8 mouse cellular contexts compared by ENCODE assay signal in the genomic region with DNA sequence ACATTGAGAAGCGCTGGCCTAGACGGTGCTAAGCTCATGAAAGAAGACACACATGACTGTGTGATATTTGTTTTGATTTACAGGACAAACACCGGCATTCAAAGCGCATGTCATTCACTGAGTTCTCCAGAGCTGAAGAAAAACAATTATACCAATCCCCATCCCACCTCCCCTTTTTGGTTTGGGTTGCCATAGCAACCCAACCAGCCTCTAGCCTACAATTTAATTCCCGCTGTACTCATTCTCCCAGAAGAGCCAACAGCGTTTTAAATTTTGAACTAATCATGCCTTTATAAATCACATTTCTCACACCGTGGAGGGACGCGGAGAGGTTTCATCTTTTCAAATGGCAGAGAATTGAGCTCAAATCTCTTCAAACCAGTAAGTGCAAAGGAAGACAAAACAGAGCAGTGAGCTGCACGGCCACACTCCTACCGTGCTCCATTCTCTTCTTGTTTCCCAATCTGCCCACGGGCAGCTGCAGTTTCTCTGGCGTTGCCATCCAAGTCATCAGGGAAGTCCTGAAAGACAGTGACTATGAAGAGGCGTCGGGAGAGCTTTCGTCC. TPM values are rescaled to one million over a fixed set of nuclear protein-coding genes. Genes with fewer than 3 reads are reported as not detected.
DNase-seq lines count a peak whose midpoint lies in the region; ATAC-seq lines count a peak whose summit lies in the region.

No protein-coding gene starts in this region.

- no peaks in the 10 kb centered on the region for H3K27me3 ChIP-seq in forebrain, embryonic 14.5 days (replicated peaks; ENCODE audit: control insufficient read depth, insufficient read depth, low read length)
- H3K27me3 ChIP-seq in neural tube, embryonic 15.5 days (replicated peaks) = no peaks in the 10 kb centered on the region
- H3K27me3 ChIP-seq in kidney, embryonic 15.5 days = no peaks in the 10 kb centered on the region

- H3K27ac ChIP-seq in forebrain, embryonic 14.5 days (ENCODE audit: low read depth, low read length) = peak overlapping the region; percentile 74
- peak overlapping the region; percentile 80 for H3K27ac ChIP-seq in neural tube, embryonic 15.5 days (replicated peaks)
- H3K27ac ChIP-seq in kidney, embryonic 15.5 days = no peak overlapping the region

- H3K9me3 ChIP-seq in forebrain, embryonic 14.5 days (replicated peaks; ENCODE audit: control insufficient read depth, low read length) = no peaks in the 10 kb centered on the region
- no peaks in the 10 kb centered on the region for H3K9me3 ChIP-seq in neural tube, embryonic 15.5 days (replicated peaks)
- H3K9me3 ChIP-seq in kidney, embryonic 15.5 days (replicated peaks) = no peaks in the 10 kb centered on the region

- H3K4me3 ChIP-seq in forebrain, embryonic 14.5 days (ENCODE audit: low read depth, low read length) = peak overlapping the region; percentile 21
- peak overlapping the region; percentile 26 for H3K4me3 ChIP-seq in neural tube, embryonic 15.5 days (replicated peaks)
- H3K4me3 ChIP-seq in kidney, embryonic 15.5 days (replicated peaks) = no peak overlapping the region

- DNase-seq in embryo, embryonic 10 days (ENCODE audit: low spot score) = peak; percentile 7
- DNase-seq in forebrain, embryonic 14.5 days (ENCODE audit: low spot score) = peak; percentile 91
- DNase-seq in layer of hippocampus, postnatal 10 days (ENCODE audit: low spot score in 2 of 2) = peak; percentile 28 to 39
- DNase-seq in lung, postnatal 14 days = no peak
- no peak for DNase-seq in spleen, postnatal 4 days (ENCODE audit: low spot score in 2 of 2)
- no peak for DNase-seq in kidney, postnatal 4 days

- peak overlapping the region; percentile 50 for H3K4me2 ChIP-seq in forebrain, embryonic 14.5 days (ENCODE audit: low read length)
- H3K4me2 ChIP-seq in neural tube, embryonic 15.5 days = peak overlapping the region; percentile 53
- H3K4me2 ChIP-seq in kidney, embryonic 15.5 days = no peak overlapping the region

- peak; percentile 85 for ATAC-seq in forebrain, embryonic 14.5 days
- peak; percentile 77 for ATAC-seq in neural tube, embryonic 15.5 days (ENCODE audit: low FRiP score)
- ATAC-seq in kidney, embryonic 15.5 days (replicated peaks; ENCODE audit: low FRiP score) = no peak

- peaks cover 12% of the 10 kb centered on the region for H3K4me1 ChIP-seq in forebrain, embryonic 14.5 days (ENCODE audit: control insufficient read depth, insufficient read depth, low read length)
- H3K4me1 ChIP-seq in neural tube, embryonic 15.5 days = peaks cover 12% of the 10 kb centered on the region
- no peaks in the 10 kb centered on the region for H3K4me1 ChIP-seq in kidney, embryonic 15.5 days

- no peaks in the 10 kb centered on the region for H3K36me3 ChIP-seq in forebrain, embryonic 14.5 days (ENCODE audit: control insufficient read depth, insufficient read depth, low read length)
- H3K36me3 ChIP-seq in neural tube, embryonic 15.5 days = no peaks in the 10 kb centered on the region
- no peaks in the 10 kb centered on the region for H3K36me3 ChIP-seq in kidney, embryonic 15.5 days

- peak overlapping the region; percentile 50; the same call in 1 of the 2 replicates for H3K9ac ChIP-seq in forebrain, embryonic 14.5 days (ENCODE audit: low read length)
- no peak overlapping the region for H3K9ac ChIP-seq in neural tube, embryonic 15.5 days (replicated peaks)
- no peak overlapping the region for H3K9ac ChIP-seq in kidney, embryonic 15.5 days

- WGBS in forebrain, embryonic 14.5 days = 5% methylated on average over 16 of the region's 16 CpGs
- WGBS in neural tube, embryonic 15.5 days = 19% methylated on average over 16 of the region's 16 CpGs
- WGBS in kidney, embryonic 15.5 days = 75% methylated on average over 16 of the region's 16 CpGs

RNA-seq across cellular contexts. Expression of a gene that starts 6.5 kb away (rescaled TPM):
- polyA plus RNA-seq in forebrain, embryonic 14.5 days (2014; fragmentation: Nextera tagmentation; extraction: Ambion mirVana) = 3.0 and 3.1 TPM in 2 replicates
- 1 to 10 TPM; 1.5 to 1.6 TPM for total RNA-seq in layer of hippocampus, postnatal 10 days (2021)
- polyA plus RNA-seq in neural tube, embryonic 15.5 days (2015; fragmentation: Nextera tagmentation; extraction: Ambion mirVana) = 1.6 and 2.2 TPM in 2 replicates
- polyA plus RNA-seq in kidney, embryonic 15.5 days (2015; fragmentation: Nextera tagmentation; extraction: Ambion mirVana) = 3.5 and 3.7 TPM in 2 replicates

RNA-seq across cellular contexts. Expression of a gene that starts 18.8 kb away (rescaled TPM):
- polyA plus RNA-seq in forebrain, embryonic 14.5 days (2014; fragmentation: Nextera tagmentation; extraction: Ambion mirVana) = 22.9 and 28.1 TPM in 2 replicates
- total RNA-seq in layer of hippocampus, postnatal 10 days (2021) = 10 to 100 TPM; 35.5 to 39.9 TPM
- 16.3 and 17.6 TPM in 2 replicates for polyA plus RNA-seq in neural tube, embryonic 15.5 days (2015; fragmentation: Nextera tagmentation; extraction: Ambion mirVana)
- polyA plus RNA-seq in kidney, embryonic 15.5 days (2015; fragmentation: Nextera tagmentation; extraction: Ambion mirVana) = 11.5 and 11.8 TPM in 2 replicates

RNA-seq across cellular contexts. Expression of a gene that starts 35.9 kb away (rescaled TPM):
- 1.9 and 2.7 TPM in 2 replicates for polyA plus RNA-seq in forebrain, embryonic 14.5 days (2014; fragmentation: Nextera tagmentation; extraction: Ambion mirVana)
- total RNA-seq in layer of hippocampus, postnatal 10 days (2021) = 1 to 10 TPM; 6.0 to 6.1 TPM
- 2.5 and 9.7 TPM in 2 replicates for polyA plus RNA-seq in neural tube, embryonic 15.5 days (2015; fragmentation: Nextera tagmentation; extraction: Ambion mirVana)
- 13.7 and 14.7 TPM in 2 replicates for polyA plus RNA-seq in kidney, embryonic 15.5 days (2015; fragmentation: Nextera tagmentation; extraction: Ambion mirVana)

RNA-seq across cellular contexts. Expression of a gene that starts 36.2 kb away (rescaled TPM):
- polyA plus RNA-seq in forebrain, embryonic 14.5 days (2014; fragmentation: Nextera tagmentation; extraction: Ambion mirVana) = 43.9 and 48.6 TPM in 2 replicates
- 10 to 100 TPM; 49.7 to 51.2 TPM for total RNA-seq in layer of hippocampus, postnatal 10 days (2021)
- 40.0 and 41.8 TPM in 2 replicates for polyA plus RNA-seq in neural tube, embryonic 15.5 days (2015; fragmentation: Nextera tagmentation; extraction: Ambion mirVana)
- polyA plus RNA-seq in kidney, embryonic 15.5 days (2015; fragmentation: Nextera tagmentation; extraction: Ambion mirVana) = 40.8 and 41.2 TPM in 2 replicates

RNA-seq across cellular contexts. Expression of a gene that starts 47.6 kb away (rescaled TPM):
- polyA plus RNA-seq in forebrain, embryonic 14.5 days (2014; fragmentation: Nextera tagmentation; extraction: Ambion mirVana) = 11.3 and 13.4 TPM in 2 replicates
- total RNA-seq in layer of hippocampus, postnatal 10 days (2021) = 1 to 10 TPM; 4.4 to 6.3 TPM
- polyA plus RNA-seq in neural tube, embryonic 15.5 days (2015; fragmentation: Nextera tagmentation; extraction: Ambion mirVana) = 12.2 and 12.8 TPM in 2 replicates
- polyA plus RNA-seq in kidney, embryonic 15.5 days (2015; fragmentation: Nextera tagmentation; extraction: Ambion mirVana) = 10.5 and 11.3 TPM in 2 replicates

Comparison
In these comparisons a context has a peak if more than half of its experiments do, and no peak if none do; other contexts are left out.
1. DNase-seq: peak in embryo, embryonic 10 days (single experiment), forebrain, embryonic 14.5 days (single experiment) and layer of hippocampus, postnatal 10 days (2 of 2); none in lung, postnatal 14 days (single experiment), spleen, postnatal 4 days (0 of 2) and kidney, postnatal 4 days (0 of 2).